Mouse (Mus musculus): ENCODE measurements around the gene Rgs7bp. TPM values are rescaled to one million over a fixed set of nuclear protein-coding genes. Genes with fewer than 3 reads are reported as not detected.

The Rgs7bp gene
- polyA plus RNA-seq, 1 experiment from 2014 or later: 0.83 TPM

DNA sequence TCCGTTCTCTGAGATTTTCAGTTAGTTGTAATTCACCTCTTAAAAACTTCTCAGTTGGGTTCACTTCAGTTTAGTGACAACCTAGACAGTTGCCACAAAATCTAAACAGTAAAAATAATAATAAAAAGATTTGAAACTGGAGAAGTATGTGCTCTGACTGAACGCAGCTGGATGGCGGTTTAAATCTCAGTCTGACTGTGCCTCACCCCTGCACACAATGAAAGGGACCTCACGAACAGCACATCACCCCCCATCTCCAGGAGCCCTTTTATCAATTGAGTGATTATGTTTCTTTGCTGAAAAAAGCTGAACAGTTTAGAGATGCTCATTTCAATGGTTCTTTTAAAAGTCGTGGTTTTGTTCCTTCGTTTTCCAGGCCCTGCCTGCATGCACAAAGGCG lies 146.0 kb downstream of the Rgs7bp start:
- peak; percentile 62; the same call in 1 of the 2 replicates for ATAC-seq (ENCODE audit: insufficient read depth)
- Histone ChIP-seq H3K9me3 (ENCODE audit: low read depth, low read length) (no peaks in the 10 kb centered on the region), H3K4me2 (no peak overlapping the region), H3K9ac (no peak overlapping the region), H3K4me3 (ENCODE audit: low read depth, low read length) (no peak overlapping the region), H3K27me3 (ENCODE audit: insufficient read depth, low read length) (no peaks in the 10 kb centered on the region), H3K36me3 (ENCODE audit: insufficient read depth) (no peaks in the 10 kb centered on the region), H3K27ac (ENCODE audit: low read depth) (no peak overlapping the region), H3K4me1 (ENCODE audit: insufficient read depth) (no peaks in the 10 kb centered on the region)
- 48% methylated on average over 7 of the region's 7 CpGs for WGBS
- DNase-seq: peak; percentile 35
- TF ChIP-seq CTCF (IDR thresholded peaks at IDR 0.05; ENCODE audit: low read depth): no peak

Other genes with a start within 250 kb of the Rgs7bp start
- 30.6 and 33.7 TPM in 2 replicates for gene Cwc27, start 237.8 kb downstream of the Rgs7bp start, polyA plus RNA-seq (2014; fragmentation: Nextera tagmentation; extraction: Ambion mirVana)
- gene Shisal2b, start 191.0 kb downstream of the Rgs7bp start, polyA plus RNA-seq (2014; fragmentation: Nextera tagmentation; extraction: Ambion mirVana): 0.54 TPM in 1 of 2 replicates, not detected in the other
- gene 4933425L06Rik, start 27.2 kb upstream of the Rgs7bp start, polyA plus RNA-seq (2014; fragmentation: Nextera tagmentation; extraction: Ambion mirVana): not detected in 2 replicates
- gene Rnf180, start 239.9 kb upstream of the Rgs7bp start, polyA plus RNA-seq (2014; fragmentation: Nextera tagmentation; extraction: Ambion mirVana): 4.1 and 6.1 TPM in 2 replicates